Mouse (Mus musculus) intestine, embryonic 15.5 days (tissue): ENCODE measurements around the gene Dpagt1. TPM values are rescaled to one million over a fixed set of nuclear protein-coding genes. Genes with fewer than 3 reads are reported as not detected.
"Not testable (repeated sequence)": the region's sequence is repeated elsewhere in the genome, so short reads cannot be mapped to it uniquely, and the experiment has no call there.

Source experiments
- ATAC-seq: fragments of 200-750 bp; cut with Nextera tagmentation; 2 replicates; pipeline ENCODE4 v1.8.0; 2017; ENCODE audit warnings: moderate TSS enrichment, moderate library complexity
- H3K27ac ChIP-seq: fragments of 300-500 bp; sonication (generic); 2 replicates; pipeline ENCODE4 v1.5.1; 2015; ENCODE audit warnings: mild to moderate bottlenecking, inconsistent platforms
- H3K27me3 ChIP-seq: fragments of 300-500 bp; sonication (generic); replicated peaks from 2 replicates; pipeline ENCODE4 v1.6.1; 2015; ENCODE audit warnings: inconsistent platforms
- H3K36me3 ChIP-seq: fragments of 300-500 bp; sonication (generic); 2 replicates; pipeline ENCODE4 v1.6.1; 2015; ENCODE audit warnings: inconsistent platforms
- H3K4me1 ChIP-seq: fragments of 300-500 bp; sonication (generic); replicated peaks from 2 replicates; pipeline ENCODE4 v1.6.1; 2015; ENCODE audit warnings: inconsistent platforms
- H3K4me2 ChIP-seq: fragments of 300-500 bp; sonication (generic); replicated peaks from 2 replicates; pipeline ENCODE4 v1.6.1; 2015; ENCODE audit warnings: mild to moderate bottlenecking, inconsistent platforms
- H3K4me3 ChIP-seq: fragments of 300-500 bp; sonication (generic); replicated peaks from 2 replicates; pipeline ENCODE4 v1.5.1; 2015; ENCODE audit warnings: inconsistent platforms
- H3K9ac ChIP-seq: fragments of 300-500 bp; sonication (generic); 2 replicates; pipeline ENCODE4 v1.6.1; 2015; ENCODE audit warnings: inconsistent platforms
- H3K9me3 ChIP-seq: fragments of 300-500 bp; sonication (generic); 2 replicates; pipeline ENCODE4 v1.6.1; 2016; ENCODE audit warnings: inconsistent platforms
- WGBS: fragments of 180-500 bp; shearing (Covaris S2); methylation state at CpG from one replicate; pipeline ENCODE4 v1.1.7; 2015; 5-methylcytosine and 5-hydroxymethylcytosine counted together
- polyA plus RNA-seq: library from polyadenylated mRNA; unstranded; fragments of >200 nt; fragmentation: Nextera tagmentation; extraction: Ambion mirVana; gene quantifications from 2 replicates; pipeline ENCODE4 v1.2.1, GENCODE M21; 2015

Gene Dpagt1
- polyA plus RNA-seq, 1 experiment from 2014 or later = 38.2 TPM

DNA sequence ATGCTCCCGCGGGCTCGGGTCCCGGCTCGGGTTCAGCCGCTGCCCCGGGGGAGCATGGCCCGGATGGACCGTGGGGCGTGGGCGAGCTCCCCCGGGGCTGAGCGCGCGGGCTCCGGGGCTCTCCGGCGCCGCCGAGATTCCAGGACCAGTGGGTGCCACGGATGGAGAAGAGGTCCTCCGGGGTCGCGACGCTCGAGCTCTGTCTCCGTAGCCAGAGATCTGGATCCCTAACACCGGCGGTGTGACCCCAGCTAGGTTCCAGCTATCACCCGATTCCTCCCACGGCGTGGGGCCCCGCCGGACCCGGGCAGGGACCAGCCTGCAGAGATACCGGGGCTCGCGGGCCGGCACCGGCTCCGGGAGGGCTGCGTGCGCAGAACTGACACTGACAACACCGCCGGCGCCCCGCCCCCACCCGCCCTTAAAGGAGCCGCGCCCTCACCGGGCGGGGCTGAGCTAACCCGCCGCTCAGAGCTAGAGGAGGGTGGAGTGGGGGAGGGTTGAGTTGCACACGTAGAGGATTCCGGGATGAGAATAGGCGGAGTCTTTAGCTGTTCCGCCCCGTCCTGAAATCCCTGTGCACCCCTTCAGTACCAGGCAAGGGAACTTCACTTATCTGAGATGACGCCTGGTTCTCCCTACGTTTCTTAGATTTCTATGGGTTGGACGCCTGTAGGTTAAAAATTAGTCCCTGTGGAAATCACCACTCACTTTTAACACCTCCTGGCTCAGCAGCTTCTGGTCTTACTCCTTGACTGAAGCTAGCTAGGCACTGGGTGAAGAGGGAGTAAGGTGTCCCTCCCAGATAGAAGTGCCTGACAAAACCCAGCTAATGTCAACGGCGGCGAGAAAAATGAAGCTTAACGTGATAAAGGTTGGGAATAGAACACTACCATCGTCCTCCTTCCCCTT lies 5.7 kb upstream of the Dpagt1 start, which contains the start of gene C2cd2l:
TSS of gene C2cd2l (minus strand) at position 399 of the 912 bp plus-strand sequence.
- H3K4me2 ChIP-seq = peak within 1 kb of the TSS; percentile 86
- no peaks in the 10 kb centered on the region for H3K27me3 ChIP-seq
- WGBS = under 1% methylated on average over 67 of the region's 67 CpGs
- H3K27ac ChIP-seq = peak within 1 kb of the TSS; percentile 55
- H3K4me1 ChIP-seq = peaks cover 25% of the 10 kb centered on the region
- H3K9me3 ChIP-seq = no peaks in the 10 kb centered on the region
- peak within 1 kb of the TSS; percentile 83 for H3K9ac ChIP-seq
- H3K36me3 ChIP-seq = peaks cover 8% of the 10 kb centered on the region
- peak within 1 kb of the TSS; percentile 97 for H3K4me3 ChIP-seq
- ATAC-seq = peak; percentile 97

DNA sequence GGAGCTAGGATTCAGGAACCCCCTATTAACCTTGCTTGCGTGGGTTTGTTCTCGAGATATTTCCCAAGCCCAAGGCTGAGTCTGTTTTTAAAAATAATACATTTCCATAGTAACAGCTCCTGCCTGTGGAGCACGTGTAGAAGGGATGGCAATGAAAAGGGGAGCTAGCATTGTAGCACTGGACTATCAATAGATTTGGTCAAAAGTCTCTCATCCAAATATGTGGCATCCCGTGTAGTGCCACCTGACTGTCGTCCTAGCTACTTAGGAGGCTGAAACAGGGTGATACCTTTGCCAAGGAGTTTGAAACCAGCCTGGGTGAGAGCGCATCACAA lies 5.1 kb upstream of the Dpagt1 start:
- peaks cover 25% of the 10 kb centered on the region for H3K4me1 ChIP-seq
- H3K9me3 ChIP-seq = no peaks in the 10 kb centered on the region
- H3K4me2 ChIP-seq = peak overlapping the region; percentile 86
- H3K36me3 ChIP-seq = 0 out of 2 replicates have a peak, but pooled peaks cover 5% of the 10 kb centered on the region
- peak overlapping the region; percentile 38; the same call in 1 of the 2 replicates for H3K27ac ChIP-seq
- 22% methylated on average over 6 of the region's 6 CpGs for WGBS
- no peaks in the 10 kb centered on the region for H3K27me3 ChIP-seq
- peak overlapping the region; percentile 97 for H3K4me3 ChIP-seq
- peak; percentile 11; the same call in 1 of the 2 replicates for ATAC-seq
- peak overlapping the region; percentile 32 for H3K9ac ChIP-seq

DNA sequence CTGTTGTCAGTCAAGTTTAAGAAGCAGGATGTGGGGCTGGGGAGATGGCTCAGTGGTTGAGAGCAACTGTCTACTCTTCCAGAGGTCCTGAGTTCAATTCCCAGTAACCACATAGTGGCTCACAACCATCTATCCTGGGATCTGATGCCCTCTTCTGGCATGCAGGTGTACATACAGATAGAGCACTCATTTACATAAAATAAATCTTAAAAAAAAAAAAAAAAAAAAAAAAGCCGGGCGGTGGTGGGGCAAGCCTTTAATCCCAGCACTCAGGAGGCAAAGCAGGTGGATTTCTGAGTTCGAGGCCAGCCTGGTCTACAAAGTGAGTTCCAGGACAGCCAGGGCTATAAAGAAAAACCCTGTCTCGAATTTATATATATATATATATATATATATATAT lies 2.2 kb upstream of the Dpagt1 start:
- not testable (repeated sequence) for H3K27me3 ChIP-seq, H3K9ac ChIP-seq, H3K4me2 ChIP-seq, H3K9me3 ChIP-seq, H3K27ac ChIP-seq, ATAC-seq, H3K36me3 ChIP-seq, H3K4me3 ChIP-seq
- H3K4me1 ChIP-seq = peaks cover 22% of the 10 kb centered on the region
- WGBS = 75% methylated on average over 4 of the region's 4 CpGs

DNA sequence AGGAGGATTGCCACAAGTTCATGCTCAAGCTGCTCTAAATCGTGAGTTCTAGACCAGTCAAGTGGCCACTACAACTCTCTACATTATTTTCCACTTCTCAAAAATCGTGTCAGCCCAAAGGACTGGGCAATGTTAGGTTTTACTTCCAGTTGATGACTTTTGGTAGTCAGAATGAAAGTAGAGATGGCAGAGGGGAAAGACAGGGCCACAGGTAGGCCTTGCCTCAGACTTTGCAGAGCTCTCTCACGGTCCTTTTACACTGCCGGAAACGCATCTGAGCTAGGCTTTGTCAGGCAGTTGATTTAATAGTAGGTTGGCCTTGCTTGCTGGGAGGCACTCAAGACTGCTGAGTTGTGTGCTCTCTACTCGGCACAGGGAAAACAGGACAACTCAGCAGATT lies 1.7 kb upstream of the Dpagt1 start:
- Histone ChIP-seq H3K4me1 (peaks cover 17% of the 10 kb centered on the region), H3K4me3 (no peak overlapping the region), H3K9me3 (no peaks in the 10 kb centered on the region), H3K27ac (no peak overlapping the region), H3K4me2 (no peak overlapping the region), H3K9ac (no peak overlapping the region), H3K36me3 (no peaks in the 10 kb centered on the region), H3K27me3 (no peaks in the 10 kb centered on the region)
- ATAC-seq = no peak
- WGBS = 76% methylated on average over 6 of the region's 6 CpGs

GRCm38 (mm10) chr9:44325032-44325767 lies 619 bp upstream of the Dpagt1 start:
- H3K36me3 ChIP-seq, H3K27me3 ChIP-seq, ATAC-seq, H3K9me3 ChIP-seq, H3K9ac ChIP-seq: not testable (repeated sequence)
- peak overlapping the region; percentile 95 for H3K27ac ChIP-seq
- H3K4me3 ChIP-seq = peak overlapping the region; percentile 77; the same call in 1 of the 2 replicates
- 62% methylated on average over 7 of the region's 8 CpGs for WGBS
- H3K4me1 ChIP-seq = peaks cover 15% of the 10 kb centered on the region
- H3K4me2 ChIP-seq = peak overlapping the region; percentile 82

- Histone ChIP-seq H3K9me3 (no peaks in the 10 kb centered on the region), H3K36me3 (peaks cover 8% of the 10 kb centered on the region; the same call in 1 of the 2 replicates), H3K27me3 (no peaks in the 10 kb centered on the region), H3K4me1 (peaks cover 9% of the 10 kb centered on the region), H3K27ac (peak overlapping the region; percentile 95), H3K9ac (peak overlapping the region; percentile 94), H3K4me2 (peak overlapping the region; percentile 82), H3K4me3 (peak overlapping the region; percentile 77)
- WGBS = under 1% methylated on average over 38 of the region's 38 CpGs
- peak; percentile 95 for ATAC-seq
Measured at GRCm38 (mm10) chr9:44326371-44327063, 698 bp downstream of the Dpagt1 start.

DNA sequence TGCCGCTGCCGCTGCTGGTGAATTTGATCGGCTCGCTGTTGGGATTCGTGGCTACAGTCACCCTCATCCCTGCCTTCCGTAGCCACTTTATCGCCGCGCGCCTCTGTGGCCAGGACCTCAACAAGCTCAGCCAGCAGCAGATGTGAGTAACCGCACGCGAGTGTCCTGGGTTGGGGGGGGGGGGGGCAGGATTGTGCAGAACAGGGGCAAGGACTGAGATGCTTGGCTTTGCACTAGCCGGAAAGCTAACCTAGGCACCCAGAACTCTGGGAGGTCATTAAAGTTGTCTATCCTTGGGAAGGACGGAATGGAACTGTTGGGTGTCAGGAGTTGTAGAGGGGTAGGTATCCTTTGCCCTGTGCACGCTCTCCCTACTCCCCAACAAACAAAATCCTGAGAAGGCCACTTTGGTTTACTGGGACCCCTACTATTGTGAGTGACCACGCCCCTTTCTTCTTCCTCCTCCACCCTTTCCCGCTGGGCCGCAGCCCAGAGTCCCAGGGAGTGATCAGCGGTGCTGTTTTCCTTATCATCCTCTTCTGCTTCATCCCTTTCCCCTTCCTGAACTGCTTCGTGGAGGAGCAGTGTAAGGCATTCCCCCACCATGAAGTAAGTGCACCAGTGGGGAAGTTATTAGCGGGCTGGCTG lies 1.4 kb downstream of the Dpagt1 start:
- Histone ChIP-seq H3K27me3 (no peaks in the 10 kb centered on the region), H3K4me2 (peak overlapping the region; percentile 82), H3K9me3 (no peaks in the 10 kb centered on the region), H3K4me1 (peaks cover 9% of the 10 kb centered on the region), H3K4me3 (peak overlapping the region; percentile 77), H3K27ac (peak overlapping the region; percentile 95), H3K36me3 (peaks cover 13% of the 10 kb centered on the region), H3K9ac (peak overlapping the region; percentile 94)
- peak; percentile 40 for ATAC-seq
- WGBS = under 1% methylated on average over 22 of the region's 22 CpGs

DNA sequence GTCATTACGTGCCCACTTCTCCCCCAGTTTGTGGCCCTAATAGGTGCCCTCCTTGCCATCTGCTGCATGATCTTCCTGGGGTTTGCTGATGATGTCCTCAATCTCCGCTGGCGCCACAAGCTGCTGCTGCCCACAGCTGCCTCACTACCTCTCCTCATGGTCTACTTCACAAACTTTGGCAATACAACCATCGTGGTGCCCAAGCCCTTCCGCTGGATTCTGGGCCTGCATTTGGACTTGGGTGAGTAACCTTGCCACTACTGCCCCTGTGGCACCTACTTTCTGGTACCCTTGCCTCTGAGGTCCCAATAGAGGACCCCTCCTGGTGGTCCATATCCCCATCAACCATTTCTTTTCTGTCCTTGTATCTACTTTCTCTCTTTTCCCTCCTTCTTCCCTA lies 2.1 kb downstream of the Dpagt1 start:
- peaks cover 9% of the 10 kb centered on the region for H3K4me1 ChIP-seq
- peak overlapping the region; percentile 82 for H3K4me2 ChIP-seq
- H3K36me3 ChIP-seq = peaks cover 19% of the 10 kb centered on the region
- WGBS = 83% methylated on average over 5 of the region's 5 CpGs
- no peaks in the 10 kb centered on the region for H3K9me3 ChIP-seq
- H3K9ac ChIP-seq = peak overlapping the region; percentile 94; the same call in 1 of the 2 replicates
- H3K27ac ChIP-seq = 0 out of 2 replicates have a peak overlapping the region, but pooled peaks have one; percentile 95
- H3K4me3 ChIP-seq = peak overlapping the region; percentile 77
- ATAC-seq = no peak
- H3K27me3 ChIP-seq = no peaks in the 10 kb centered on the region

DNA sequence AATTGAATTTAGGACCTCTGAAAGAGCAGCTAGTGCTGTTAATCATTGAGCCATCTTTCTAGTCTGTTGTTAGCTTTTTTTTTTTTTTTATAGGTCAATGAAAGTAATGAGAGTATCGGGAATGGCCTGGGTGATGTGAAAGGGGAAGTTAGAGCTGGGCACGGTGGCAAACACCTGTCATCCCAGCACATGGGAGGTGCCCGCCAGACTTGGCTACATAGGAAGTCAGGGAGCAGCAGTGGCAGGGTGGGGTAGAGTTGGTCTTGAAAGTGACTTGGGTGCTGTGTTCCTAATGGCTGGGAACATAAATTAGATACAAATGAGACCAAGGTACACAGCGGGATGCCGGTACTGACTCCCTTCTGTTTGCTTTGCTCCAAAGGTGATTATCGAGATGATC lies 4.9 kb downstream of the Dpagt1 start:
- no peak for ATAC-seq
- Histone ChIP-seq H3K27ac (no peak overlapping the region), H3K4me2 (no peak overlapping the region), H3K4me3 (no peak overlapping the region), H3K4me1 (peaks cover 9% of the 10 kb centered on the region), H3K36me3 (peaks cover 29% of the 10 kb centered on the region), H3K9me3 (no peaks in the 10 kb centered on the region), H3K9ac (no peak overlapping the region), H3K27me3 (no peaks in the 10 kb centered on the region)
- 87% methylated on average over 6 of the region's 6 CpGs for WGBS

- Histone ChIP-seq H3K9me3 (no peaks in the 10 kb centered on the region), H3K4me3 (no peak overlapping the region), H3K27me3 (no peaks in the 10 kb centered on the region), H3K27ac (no peak overlapping the region), H3K4me1 (peaks cover 16% of the 10 kb centered on the region), H3K36me3 (peaks cover 33% of the 10 kb centered on the region), H3K9ac (no peak overlapping the region), H3K4me2 (no peak overlapping the region)
- WGBS = 94% methylated on average over 13 of the region's 13 CpGs
- ATAC-seq = no peak
Measured at GRCm38 (mm10) chr9:44332918-44333638, 7.3 kb downstream of the Dpagt1 start.
